Mouse (Mus musculus): ENCODE results near the gene Klrd1. TPM values are rescaled to one million over a fixed set of nuclear protein-coding genes. Genes with fewer than 3 reads are reported as not detected.

Gene Klrd1
- polyA plus RNA-seq (2011; ENCODE audit: insufficient read length, low read depth, missing spikeins) = not detected in 2 replicates

DNA sequence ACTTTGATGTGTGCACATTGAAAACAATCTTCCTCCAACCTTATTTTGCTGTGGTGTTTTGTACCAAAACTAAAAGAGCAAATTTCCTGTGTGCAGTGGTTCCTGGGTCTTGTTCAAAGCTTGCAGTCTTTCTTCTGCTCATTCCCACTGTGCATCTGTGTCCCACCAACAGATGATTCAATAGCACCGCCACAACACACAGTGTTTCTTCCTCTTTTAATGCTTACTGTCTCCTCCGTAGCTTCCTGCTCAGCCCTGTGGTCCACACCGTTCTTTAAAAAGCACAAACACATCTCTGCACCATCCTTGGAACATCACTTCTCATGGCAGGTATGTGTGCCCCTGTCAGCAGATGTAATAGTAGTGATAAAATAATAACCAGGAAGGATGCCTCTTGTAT lies at the start of gene Klrd1:
Gene Klrd1, plus strand, starts transcription at position 275 of the 400 bp plus-strand sequence.
- no peak within 1 kb of the TSS for H3K4me3 ChIP-seq (ENCODE audit: insufficient read depth, low read length)
- no peak within 1 kb of the TSS for H3K27ac ChIP-seq (ENCODE audit: insufficient read depth, low read length)
- H3K4me1 ChIP-seq (ENCODE audit: control insufficient read depth, insufficient read depth, low read length) = no peaks in the 10 kb centered on the region; the same call in 1 of the 2 replicates
- TF ChIP-seq CTCF (IDR thresholded peaks at IDR 0.05; ENCODE audit: borderline replicate concordance, insufficient read depth, low read length) (no peak), POLR2A (IDR thresholded peaks at IDR 0.05; ENCODE audit: low read depth, low read length) (no peak)

GRCm38 (mm10) chr6:129541931-129542330 lies 49.7 kb upstream of the Klrd1 start:
- TF ChIP-seq POLR2A (IDR thresholded peaks at IDR 0.05; ENCODE audit: low read depth, low read length) (no peak), CTCF (IDR thresholded peaks at IDR 0.05; ENCODE audit: borderline replicate concordance, insufficient read depth, low read length) (no peak)
- no peak overlapping the region for H3K4me3 ChIP-seq (ENCODE audit: insufficient read depth, low read length)
- peaks cover 3% of the 10 kb centered on the region; the same call in 1 of the 2 replicates for H3K4me1 ChIP-seq (ENCODE audit: control insufficient read depth, insufficient read depth, low read length)
- H3K27ac ChIP-seq (ENCODE audit: insufficient read depth, low read length) = no peak overlapping the region

GRCm38 (mm10) chr6:129542540-129542939 lies 49.0 kb upstream of the Klrd1 start:
- TF ChIP-seq CTCF (IDR thresholded peaks at IDR 0.05; ENCODE audit: borderline replicate concordance, insufficient read depth, low read length) (no peak), POLR2A (IDR thresholded peaks at IDR 0.05; ENCODE audit: low read depth, low read length) (no peak)
- H3K4me3 ChIP-seq (ENCODE audit: insufficient read depth, low read length) = no peak overlapping the region
- H3K4me1 ChIP-seq (ENCODE audit: control insufficient read depth, insufficient read depth, low read length) = peaks cover 3% of the 10 kb centered on the region; the same call in 1 of the 2 replicates
- H3K27ac ChIP-seq (ENCODE audit: insufficient read depth, low read length) = no peak overlapping the region

- Histone ChIP-seq H3K4me1 (ENCODE audit: control insufficient read depth, insufficient read depth, low read length) (peaks cover 3% of the 10 kb centered on the region; the same call in 1 of the 2 replicates), H3K27ac (ENCODE audit: insufficient read depth, low read length) (no peak overlapping the region), H3K4me3 (ENCODE audit: insufficient read depth, low read length) (no peak overlapping the region)
- TF ChIP-seq POLR2A (IDR thresholded peaks at IDR 0.05; ENCODE audit: low read depth, low read length) = no peak
- TF ChIP-seq CTCF (IDR thresholded peaks at IDR 0.05; ENCODE audit: borderline replicate concordance, insufficient read depth, low read length) = peak; percentile 61; the same call in 1 of the 2 replicates
Measured at GRCm38 (mm10) chr6:129543709-129544606, 47.6 kb upstream of the Klrd1 start.

DNA sequence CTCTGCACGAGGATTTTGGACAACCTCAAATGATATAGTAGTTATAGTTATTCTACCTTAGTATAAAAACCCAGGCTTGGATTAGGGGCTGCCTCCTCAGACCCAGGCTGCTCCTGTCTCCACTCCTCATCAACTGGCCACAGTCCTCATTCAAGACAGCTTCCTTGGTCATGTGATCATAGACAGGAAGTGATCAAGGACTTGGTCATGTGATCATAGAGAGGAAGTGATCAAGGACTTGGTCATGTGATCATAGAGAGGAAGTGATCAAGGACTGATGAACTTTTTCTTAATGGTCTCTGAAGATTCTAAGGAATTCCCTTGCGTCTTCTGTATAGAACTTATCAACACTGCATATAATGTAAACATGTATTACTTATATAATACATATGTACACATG lies 44.3 kb upstream of the Klrd1 start:
- Histone ChIP-seq H3K4me1 (ENCODE audit: control insufficient read depth, insufficient read depth, low read length) (peaks cover 3% of the 10 kb centered on the region; the same call in 1 of the 2 replicates), H3K27ac (ENCODE audit: insufficient read depth, low read length) (no peak overlapping the region)
- TF ChIP-seq POLR2A (IDR thresholded peaks at IDR 0.05; ENCODE audit: low read depth, low read length) = no peak
- no peak for TF ChIP-seq CTCF (IDR thresholded peaks at IDR 0.05; ENCODE audit: borderline replicate concordance, insufficient read depth, low read length)

GRCm38 (mm10) chr6:129548009-129548408 lies 43.6 kb upstream of the Klrd1 start:
- H3K4me1 ChIP-seq (ENCODE audit: control insufficient read depth, insufficient read depth, low read length) = no peaks in the 10 kb centered on the region
- TF ChIP-seq POLR2A (IDR thresholded peaks at IDR 0.05; ENCODE audit: low read depth, low read length) (no peak), CTCF (IDR thresholded peaks at IDR 0.05; ENCODE audit: borderline replicate concordance, insufficient read depth, low read length) (no peak)
- H3K27ac ChIP-seq (ENCODE audit: insufficient read depth, low read length) = no peak overlapping the region

More for the DNA sequence above, 44.3 kb upstream of the Klrd1 start:
- no peak overlapping the region for H3K4me3 ChIP-seq (ENCODE audit: insufficient read depth, low read length)

GRCm38 (mm10) chr6:129557298-129558023 lies 34.1 kb upstream of the Klrd1 start:
- H3K27ac ChIP-seq (ENCODE audit: insufficient read depth, low read length) = no peak overlapping the region
- no peak overlapping the region for H3K4me3 ChIP-seq (ENCODE audit: insufficient read depth, low read length)
- no peaks in the 10 kb centered on the region; the same call in 1 of the 2 replicates for H3K4me1 ChIP-seq (ENCODE audit: control insufficient read depth, insufficient read depth, low read length)
- TF ChIP-seq CTCF (IDR thresholded peaks at IDR 0.05; ENCODE audit: borderline replicate concordance, insufficient read depth, low read length) (no peak), POLR2A (IDR thresholded peaks at IDR 0.05; ENCODE audit: low read depth, low read length) (no peak)

More at GRCm38 (mm10) chr6:129548009-129548408, 43.6 kb upstream of the Klrd1 start:
- no peak overlapping the region for H3K4me3 ChIP-seq (ENCODE audit: insufficient read depth, low read length)

- Histone ChIP-seq H3K4me1 (ENCODE audit: control insufficient read depth, insufficient read depth, low read length) (no peaks in the 10 kb centered on the region; the same call in 1 of the 2 replicates), H3K4me3 (ENCODE audit: insufficient read depth, low read length) (no peak overlapping the region), H3K27ac (ENCODE audit: insufficient read depth, low read length) (no peak overlapping the region)
- TF ChIP-seq CTCF (IDR thresholded peaks at IDR 0.05; ENCODE audit: borderline replicate concordance, insufficient read depth, low read length) = peak; percentile 91; the same call in 1 of the 2 replicates
- no peak for TF ChIP-seq POLR2A (IDR thresholded peaks at IDR 0.05; ENCODE audit: low read depth, low read length)
Measured at GRCm38 (mm10) chr6:129558946-129559640, 32.5 kb upstream of the Klrd1 start.

DNA sequence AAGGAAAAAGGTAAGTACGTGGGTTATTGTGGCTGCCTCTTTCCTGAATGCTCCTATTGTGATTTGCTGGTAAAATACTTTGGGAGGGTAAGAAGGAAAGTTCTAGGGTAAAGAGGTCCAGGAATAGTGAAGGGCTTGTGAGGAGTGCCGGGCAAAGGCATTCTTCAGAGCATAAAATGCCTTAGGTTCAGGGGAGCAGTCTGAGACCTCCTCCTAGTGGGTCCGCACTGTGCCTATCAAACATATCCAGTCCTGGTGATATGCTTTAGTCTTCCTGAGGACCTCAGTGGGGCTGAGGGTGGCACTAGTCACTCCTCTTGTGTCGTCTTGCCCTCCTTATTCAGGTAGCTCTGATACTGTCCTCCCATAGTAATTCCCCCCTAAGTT lies 31.9 kb upstream of the Klrd1 start:
- no peaks in the 10 kb centered on the region; the same call in 1 of the 2 replicates for H3K4me1 ChIP-seq (ENCODE audit: control insufficient read depth, insufficient read depth, low read length)
- TF ChIP-seq CTCF (IDR thresholded peaks at IDR 0.05; ENCODE audit: borderline replicate concordance, insufficient read depth, low read length) (no peak), POLR2A (IDR thresholded peaks at IDR 0.05; ENCODE audit: low read depth, low read length) (no peak)
- no peak overlapping the region for H3K4me3 ChIP-seq (ENCODE audit: insufficient read depth, low read length)
- H3K27ac ChIP-seq (ENCODE audit: insufficient read depth, low read length) = no peak overlapping the region
